Mouse (Mus musculus): ENCODE measurements around the gene Bbs9.
"Not testable (repeated sequence)": the region's sequence is repeated elsewhere in the genome, so short reads cannot be mapped to it uniquely, and the experiment has no call there.

Bbs9 gene

GRCm38 (mm10) chr9:22475424-22475868 lies at the start of gene Bbs9:
Bbs9 (plus strand) TSS chr9:22475715.
- in situ Hi-C loops (cut with MboI; ENCODE audit: low pct_unique_long_range_greater_than_20kb in 1 of 2, low sequenced_read_pairs in 2 of 2, unreplicated experiment in 1 of 2) = no loop called here

GRCm38 (mm10) chr9:22428028-22428665 lies 47.4 kb upstream of the Bbs9 start:
- in situ Hi-C loops (cut with MboI; ENCODE audit: low pct_unique_long_range_greater_than_20kb in 1 of 2, low sequenced_read_pairs in 2 of 2, unreplicated experiment in 1 of 2) = no loop called here

GRCm38 (mm10) chr9:22428666-22429410 lies 46.7 kb upstream of the Bbs9 start:
- in situ Hi-C loops (cut with MboI; ENCODE audit: low pct_unique_long_range_greater_than_20kb in 1 of 2, low sequenced_read_pairs in 2 of 2, unreplicated experiment in 1 of 2) = no loop called here

GRCm38 (mm10) chr9:22429533-22430241 lies 45.8 kb upstream of the Bbs9 start:
- in situ Hi-C loops (cut with MboI; ENCODE audit: low pct_unique_long_range_greater_than_20kb in 1 of 2, low sequenced_read_pairs in 2 of 2, unreplicated experiment in 1 of 2) = no loop called here

- in situ Hi-C loops (cut with MboI; ENCODE audit: low pct_unique_long_range_greater_than_20kb in 1 of 2, low sequenced_read_pairs in 2 of 2, unreplicated experiment in 1 of 2) = no loop called here
Measured at GRCm38 (mm10) chr9:22430315-22430840, 45.1 kb upstream of the Bbs9 start.

- in situ Hi-C loops (cut with MboI; ENCODE audit: low pct_unique_long_range_greater_than_20kb in 1 of 2, low sequenced_read_pairs in 2 of 2, unreplicated experiment in 1 of 2) = no loop called here
Measured at GRCm38 (mm10) chr9:22433221-22433620, 42.3 kb upstream of the Bbs9 start.

GRCm38 (mm10) chr9:22434101-22434500 lies 41.4 kb upstream of the Bbs9 start:
- in situ Hi-C loops (cut with MboI; ENCODE audit: low pct_unique_long_range_greater_than_20kb in 1 of 2, low sequenced_read_pairs in 2 of 2, unreplicated experiment in 1 of 2) = no loop called here

- in situ Hi-C loops (cut with MboI; ENCODE audit: low pct_unique_long_range_greater_than_20kb in 1 of 2, low sequenced_read_pairs in 2 of 2, unreplicated experiment in 1 of 2) = no loop called here
Measured at GRCm38 (mm10) chr9:22438826-22439225, 36.7 kb upstream of the Bbs9 start.

- in situ Hi-C loops (cut with MboI; ENCODE audit: low pct_unique_long_range_greater_than_20kb in 1 of 2, low sequenced_read_pairs in 2 of 2, unreplicated experiment in 1 of 2) = no loop called here
Measured at GRCm38 (mm10) chr9:22443157-22443556, 32.4 kb upstream of the Bbs9 start.

GRCm38 (mm10) chr9:22445123-22445522 lies 30.4 kb upstream of the Bbs9 start:
- in situ Hi-C loops (cut with MboI; ENCODE audit: low pct_unique_long_range_greater_than_20kb in 1 of 2, low sequenced_read_pairs in 2 of 2, unreplicated experiment in 1 of 2) = no loop called here

- in situ Hi-C loops (cut with MboI; ENCODE audit: low pct_unique_long_range_greater_than_20kb in 1 of 2, low sequenced_read_pairs in 2 of 2, unreplicated experiment in 1 of 2) = no loop called here
Measured at GRCm38 (mm10) chr9:22447213-22447612, 28.3 kb upstream of the Bbs9 start.

- in situ Hi-C loops (cut with MboI; ENCODE audit: low pct_unique_long_range_greater_than_20kb in 1 of 2, low sequenced_read_pairs in 2 of 2, unreplicated experiment in 1 of 2) = no loop called here
Measured at GRCm38 (mm10) chr9:22448420-22448819, 27.1 kb upstream of the Bbs9 start.

GRCm38 (mm10) chr9:22449209-22449608 lies 26.3 kb upstream of the Bbs9 start:
- in situ Hi-C loops (cut with MboI; ENCODE audit: low pct_unique_long_range_greater_than_20kb in 1 of 2, low sequenced_read_pairs in 2 of 2, unreplicated experiment in 1 of 2) = no loop called here

- in situ Hi-C loops (cut with MboI; ENCODE audit: low pct_unique_long_range_greater_than_20kb in 1 of 2, low sequenced_read_pairs in 2 of 2, unreplicated experiment in 1 of 2) = no loop called here
Measured at GRCm38 (mm10) chr9:22452697-22453096, 22.8 kb upstream of the Bbs9 start.

- in situ Hi-C loops (cut with MboI; ENCODE audit: low pct_unique_long_range_greater_than_20kb in 1 of 2, low sequenced_read_pairs in 2 of 2, unreplicated experiment in 1 of 2) = no loop called here
Measured at GRCm38 (mm10) chr9:22453501-22453924, 22.0 kb upstream of the Bbs9 start.

GRCm38 (mm10) chr9:22453990-22454389 lies 21.5 kb upstream of the Bbs9 start, which contains the start of gene Gm17545:
Gm17545 (plus strand) TSS chr9:22454290.
- in situ Hi-C loops (cut with MboI; ENCODE audit: low pct_unique_long_range_greater_than_20kb in 1 of 2, low sequenced_read_pairs in 2 of 2, unreplicated experiment in 1 of 2) = not testable (repeated sequence)

GRCm38 (mm10) chr9:22455041-22455440 lies 20.5 kb upstream of the Bbs9 start:
- in situ Hi-C loops (cut with MboI; ENCODE audit: low pct_unique_long_range_greater_than_20kb in 1 of 2, low sequenced_read_pairs in 2 of 2, unreplicated experiment in 1 of 2) = no loop called here

- in situ Hi-C loops (cut with MboI; ENCODE audit: low pct_unique_long_range_greater_than_20kb in 1 of 2, low sequenced_read_pairs in 2 of 2, unreplicated experiment in 1 of 2) = no loop called here
Measured at GRCm38 (mm10) chr9:22457142-22457835, 18.2 kb upstream of the Bbs9 start.

GRCm38 (mm10) chr9:22461946-22462345 lies 13.6 kb upstream of the Bbs9 start:
- in situ Hi-C loops (cut with MboI; ENCODE audit: low pct_unique_long_range_greater_than_20kb in 1 of 2, low sequenced_read_pairs in 2 of 2, unreplicated experiment in 1 of 2) = no loop called here
